Mouse (Mus musculus) kidney, adult 2 months (tissue): ENCODE measurements around the gene Rala.

ENCODE experiments used
- CTCF ChIP-seq: fragments of 200-500 bp; conservative IDR thresholded peaks from 2 replicates; pipeline ENCODE4 v1.5.1; 2011; ENCODE audit warnings: low read depth, mild to moderate bottlenecking, control low read depth, low read length, moderate library complexity, mixed read lengths; ENCODE audit not compliant: insufficient read depth, insufficient read length
- POLR2A ChIP-seq: fragments of 200-500 bp; IDR thresholded peaks from one replicate; pipeline ENCODE4 v1.6.1; 2011; ENCODE audit warnings: low read depth, low read length, control low read depth

DNA sequence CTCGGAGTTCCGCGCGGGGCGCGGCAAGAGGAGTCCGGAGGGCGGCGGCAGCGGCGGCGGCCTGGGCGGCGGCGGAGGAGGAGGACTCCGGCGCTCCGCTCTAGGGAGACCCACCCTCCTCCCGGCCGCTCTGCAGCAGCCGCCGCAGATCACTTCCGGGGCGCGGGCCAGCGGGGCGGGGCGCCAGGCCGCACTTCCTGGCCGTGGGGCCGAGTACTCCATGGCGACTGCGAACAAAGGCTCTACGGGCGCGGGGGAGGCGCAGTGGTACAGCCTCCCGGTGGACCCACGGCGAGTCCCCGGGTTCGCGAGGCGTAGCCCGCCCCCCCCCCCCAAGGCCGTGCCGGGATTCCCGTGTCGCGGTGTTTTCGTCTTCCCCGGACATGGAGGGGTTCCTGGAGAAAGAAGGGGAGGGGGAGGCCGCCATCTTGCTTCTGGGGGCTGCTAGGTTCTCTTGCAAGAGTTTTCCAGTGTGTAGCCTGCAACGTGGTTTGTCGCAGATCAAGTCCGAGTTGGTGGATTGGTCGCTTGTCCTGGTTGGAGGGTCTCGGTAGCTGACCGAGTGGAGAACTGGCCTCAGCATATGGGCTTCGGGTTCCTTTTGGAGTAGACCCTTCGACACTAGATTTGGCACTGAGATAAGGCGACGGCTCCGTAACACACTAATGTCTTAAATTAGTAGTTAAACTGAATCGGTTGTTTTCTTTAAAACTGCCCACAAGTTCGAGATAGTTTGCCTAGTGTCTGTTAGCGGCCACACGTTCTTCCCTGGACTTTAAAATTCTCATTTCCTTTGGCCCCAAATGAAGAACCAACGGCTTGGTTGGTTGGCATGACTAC lies at the start of gene Rala:
- no peak for TF ChIP-seq CTCF
- no peak for TF ChIP-seq POLR2A
